8 mouse cellular contexts compared by ENCODE assay signal in genomic region chr19:44640021-44640420, GRCm38 (mm10).
A peak's percentile ranks its signal among the peaks of the same experiment; 100 is the strongest.
DNase-seq lines count a peak whose midpoint lies in the region; ATAC-seq and TF ChIP-seq lines count a peak whose summit lies in the region.

No protein-coding gene starts in this region.

- ATAC-seq in heart, embryonic 14.5 days (ENCODE audit: insufficient number of reproducible peaks, insufficient read depth, low FRiP score, low read depth) = no peak
- ATAC-seq in hindbrain, embryonic 13.5 days (ENCODE audit: low FRiP score) = no peak
- no peak for ATAC-seq in midbrain, embryonic 14.5 days (ENCODE audit: low FRiP score, low TSS enrichment)

- DNase-seq in heart, postnatal 14 days = no peak
- peak; percentile 43 for DNase-seq in brain, embryonic 14.5 days (ENCODE audit: low read depth)
- DNase-seq in midbrain, embryonic 14.5 days = peak; percentile 52
- DNase-seq in right cerebral cortex, postnatal 36 days (ENCODE audit: low spot score in 2 of 2) = no peak
- no peak for DNase-seq in spleen, adult 18-20 months
- DNase-seq in urinary bladder, adult 18-20 months (ENCODE audit: low spot score in 2 of 2) = no peak

- WGBS in heart, embryonic 14.5 days = under 1% methylated on average over 26 of the region's 26 CpGs
- WGBS in hindbrain, embryonic 13.5 days = 1% methylated on average over 26 of the region's 26 CpGs
- WGBS in midbrain, embryonic 14.5 days = under 1% methylated on average over 26 of the region's 26 CpGs

- peak overlapping the region; percentile 19; the same call in 1 of the 2 replicates for H3K9ac ChIP-seq in heart, embryonic 14.5 days (ENCODE audit: low read length)
- H3K9ac ChIP-seq in hindbrain, embryonic 13.5 days = peak overlapping the region; percentile 55
- peak overlapping the region; percentile 40; the same call in 1 of the 2 replicates for H3K9ac ChIP-seq in midbrain, embryonic 14.5 days (replicated peaks; ENCODE audit: low read length)

- H3K4me1 ChIP-seq in heart, embryonic 14.5 days (ENCODE audit: control insufficient read depth in 2 of 2, insufficient read depth in 2 of 2, low read length in 2 of 2) = no peaks in the 10 kb centered on the region
- H3K4me1 ChIP-seq in hindbrain, embryonic 13.5 days (replicated peaks) = peaks cover 22% of the 10 kb centered on the region
- H3K4me1 ChIP-seq in midbrain, embryonic 14.5 days (ENCODE audit: control insufficient read depth, insufficient read depth, low read length) = peaks cover 5% of the 10 kb centered on the region; the same call in 1 of the 2 replicates

- no peaks in the 10 kb centered on the region for H3K9me3 ChIP-seq in heart, embryonic 14.5 days (ENCODE audit: control insufficient read depth, low read length)
- no peaks in the 10 kb centered on the region for H3K9me3 ChIP-seq in hindbrain, embryonic 13.5 days
- H3K9me3 ChIP-seq in midbrain, embryonic 14.5 days (ENCODE audit: control insufficient read depth, low read length) = no peaks in the 10 kb centered on the region

- intact Hi-C loops in heart, postnatal 14 days (cut with DNase I) = no loop called here

- no peak for TF ChIP-seq CTCF in brain, embryonic 14.5 days (IDR thresholded peaks at IDR 0.05; ENCODE audit: borderline replicate concordance, extremely low read depth, insufficient read depth, insufficient read length)

- H3K27ac ChIP-seq in heart, embryonic 14.5 days (replicated peaks in 1 of 2; ENCODE audit: control insufficient read depth in 1 of 2, insufficient read depth in 1 of 2, low read depth in 2 of 2, low read length in 2 of 2) = no peak overlapping the region
- peak overlapping the region; percentile 74 for H3K27ac ChIP-seq in hindbrain, embryonic 13.5 days
- H3K27ac ChIP-seq in midbrain, embryonic 14.5 days (replicated peaks; ENCODE audit: low read depth, low read length) = no peak overlapping the region

- peak overlapping the region; percentile 52 for H3K4me2 ChIP-seq in heart, embryonic 14.5 days (ENCODE audit: low read length)
- H3K4me2 ChIP-seq in hindbrain, embryonic 13.5 days = peak overlapping the region; percentile 58
- peak overlapping the region; percentile 63 for H3K4me2 ChIP-seq in midbrain, embryonic 14.5 days (ENCODE audit: low read length)

- peak overlapping the region; percentile 4 to 20; a peak in 2 of 4 replicates for H3K4me3 ChIP-seq in heart, embryonic 14.5 days (ENCODE audit: control insufficient read depth in 1 of 2, insufficient read depth in 1 of 2, low read depth in 1 of 2, low read length in 2 of 2)
- H3K4me3 ChIP-seq in hindbrain, embryonic 13.5 days = peak overlapping the region; percentile 32
- H3K4me3 ChIP-seq in midbrain, embryonic 14.5 days (replicated peaks; ENCODE audit: low read depth, low read length) = peak overlapping the region; percentile 28

- TF ChIP-seq POLR2A in brain, embryonic 14.5 days (IDR thresholded peaks at IDR 0.05; ENCODE audit: borderline replicate concordance, extremely low read depth, insufficient read depth, insufficient read length, poor library complexity, severe bottlenecking) = no peak

- H3K36me3 ChIP-seq in heart, embryonic 14.5 days (ENCODE audit: control insufficient read depth, insufficient read depth, low read length) = no peaks in the 10 kb centered on the region
- no peaks in the 10 kb centered on the region for H3K36me3 ChIP-seq in hindbrain, embryonic 13.5 days
- H3K36me3 ChIP-seq in midbrain, embryonic 14.5 days (ENCODE audit: control insufficient read depth, insufficient read depth, low read length) = no peaks in the 10 kb centered on the region

- peaks cover 62% of the 10 kb centered on the region for H3K27me3 ChIP-seq in heart, embryonic 14.5 days (ENCODE audit: control insufficient read depth, insufficient read depth, low read length)
- H3K27me3 ChIP-seq in hindbrain, embryonic 13.5 days = peaks cover 65% of the 10 kb centered on the region
- peaks cover 17% of the 10 kb centered on the region for H3K27me3 ChIP-seq in midbrain, embryonic 14.5 days (ENCODE audit: control insufficient read depth, insufficient read depth, low read length)

Comparison
In these comparisons a context has a peak if more than half of its experiments do, and no peak if none do; other contexts are left out.
1. DNase-seq: peak in brain, embryonic 14.5 days (single experiment) and midbrain, embryonic 14.5 days (single experiment); none in heart, postnatal 14 days (0 of 2), right cerebral cortex, postnatal 36 days (0 of 2), spleen, adult 18-20 months (0 of 2) and urinary bladder, adult 18-20 months (0 of 2).
2. Peak in every context shown above with its lines, with median percentiles within 50 percentile points of each other: H3K4me2 ChIP-seq, H3K4me3 ChIP-seq and H3K9ac ChIP-seq.